Mouse (Mus musculus): Measurements from ENCODE around the gene Bmp10. TPM values are rescaled to one million over a fixed set of nuclear protein-coding genes. Genes with fewer than 3 reads are reported as not detected.
A peak's percentile ranks its signal among the peaks of the same experiment; 100 is the strongest.

The Bmp10 gene
- polyA plus RNA-seq (2015; fragmentation: Nextera tagmentation; extraction: Ambion mirVana), result not detected in 2 replicates

- no peak within 1 kb of the TSS for H3K9ac ChIP-seq (ENCODE audit: low read depth, low read length)
- TF ChIP-seq CTCF (IDR thresholded peaks at IDR 0.05; ENCODE audit: low read depth), result no peak
- H3K27me3 ChIP-seq (replicated peaks; ENCODE audit: control insufficient read depth, insufficient read depth, low read length), result no peaks in the 10 kb centered on the region
- no peak for ATAC-seq
- no peak within 1 kb of the TSS for H3K27ac ChIP-seq (ENCODE audit: low read depth, low read length)
- H3K36me3 ChIP-seq (ENCODE audit: control insufficient read depth, insufficient read depth), result no peaks in the 10 kb centered on the region
- WGBS, result 53% methylated on average over 7 of the region's 7 CpGs
- no peaks in the 10 kb centered on the region for H3K9me3 ChIP-seq (ENCODE audit: control insufficient read depth)
- no peaks in the 10 kb centered on the region for H3K4me1 ChIP-seq (replicated peaks; ENCODE audit: control insufficient read depth, insufficient read depth, low read length)
- H3K4me2 ChIP-seq (replicated peaks; ENCODE audit: low read depth), result no peak within 1 kb of the TSS
- H3K4me3 ChIP-seq (ENCODE audit: low read depth, low read length), result no peak within 1 kb of the TSS
Observed at GRCm38 (mm10) chr6:87428487-87429044, at the start of gene Bmp10. Gene Bmp10, plus strand, starts transcription at chr6:87428994.

GRCm38 (mm10) chr6:87383926-87384691 is 44.7 kb upstream of the Bmp10 start:
- H3K4me2 ChIP-seq (replicated peaks; ENCODE audit: low read depth), result peak overlapping the region; percentile 56
- no peak overlapping the region for H3K27ac ChIP-seq (ENCODE audit: low read depth, low read length)
- no peak for ATAC-seq
- H3K9ac ChIP-seq (ENCODE audit: low read depth, low read length), result peak overlapping the region; percentile 40; the same call in 1 of the 2 replicates
- TF ChIP-seq CTCF (IDR thresholded peaks at IDR 0.05; ENCODE audit: low read depth), result peak; percentile 69
- no peaks in the 10 kb centered on the region for H3K36me3 ChIP-seq (ENCODE audit: control insufficient read depth, insufficient read depth)
- H3K4me1 ChIP-seq (replicated peaks; ENCODE audit: control insufficient read depth, insufficient read depth, low read length), result no peaks in the 10 kb centered on the region; the same call in 1 of the 2 replicates
- H3K27me3 ChIP-seq (replicated peaks; ENCODE audit: control insufficient read depth, insufficient read depth, low read length), result peaks cover 10% of the 10 kb centered on the region; the same call in 1 of the 2 replicates
- peak overlapping the region; percentile 17; the same call in 1 of the 2 replicates for H3K4me3 ChIP-seq (ENCODE audit: low read depth, low read length)
- WGBS, result 13% methylated on average over 24 of the region's 24 CpGs
- H3K9me3 ChIP-seq (ENCODE audit: control insufficient read depth), result no peaks in the 10 kb centered on the region

- no peaks in the 10 kb centered on the region for H3K36me3 ChIP-seq (ENCODE audit: control insufficient read depth, insufficient read depth)
- no peaks in the 10 kb centered on the region; the same call in 1 of the 2 replicates for H3K4me1 ChIP-seq (replicated peaks; ENCODE audit: control insufficient read depth, insufficient read depth, low read length)
- H3K9me3 ChIP-seq (ENCODE audit: control insufficient read depth), result no peaks in the 10 kb centered on the region
- no peak for ATAC-seq
- 0 out of 2 replicates have a peak overlapping the region, but pooled peaks have one; percentile 17 for H3K4me3 ChIP-seq (ENCODE audit: low read depth, low read length)
- peaks cover 10% of the 10 kb centered on the region; the same call in 1 of the 2 replicates for H3K27me3 ChIP-seq (replicated peaks; ENCODE audit: control insufficient read depth, insufficient read depth, low read length)
- H3K4me2 ChIP-seq (replicated peaks; ENCODE audit: low read depth), result peak overlapping the region; percentile 56
- no peak overlapping the region for H3K27ac ChIP-seq (ENCODE audit: low read depth, low read length)
- TF ChIP-seq CTCF (IDR thresholded peaks at IDR 0.05; ENCODE audit: low read depth), result no peak
- WGBS, result 54% methylated on average over 6 of the region's 6 CpGs
- H3K9ac ChIP-seq (ENCODE audit: low read depth, low read length), result no peak overlapping the region
Observed at GRCm38 (mm10) chr6:87384761-87385160, 44.0 kb upstream of the Bmp10 start.

- 10% methylated on average over 7 of the region's 7 CpGs for WGBS
- Histone ChIP-seq H3K27ac (ENCODE audit: low read depth, low read length) (no peak overlapping the region), H3K4me1 (replicated peaks; ENCODE audit: control insufficient read depth, insufficient read depth, low read length) (no peaks in the 10 kb centered on the region; the same call in 1 of the 2 replicates), H3K9me3 (ENCODE audit: control insufficient read depth) (no peaks in the 10 kb centered on the region), H3K27me3 (replicated peaks; ENCODE audit: control insufficient read depth, insufficient read depth, low read length) (peaks cover 5% of the 10 kb centered on the region; the same call in 1 of the 2 replicates), H3K36me3 (ENCODE audit: control insufficient read depth, insufficient read depth) (no peaks in the 10 kb centered on the region), H3K4me2 (replicated peaks; ENCODE audit: low read depth) (no peak overlapping the region), H3K4me3 (ENCODE audit: low read depth, low read length) (no peak overlapping the region), H3K9ac (ENCODE audit: low read depth, low read length) (no peak overlapping the region)
- no peak for ATAC-seq
- peak; percentile 93 for TF ChIP-seq CTCF (IDR thresholded peaks at IDR 0.05; ENCODE audit: low read depth)
Observed at GRCm38 (mm10) chr6:87386203-87386602, 42.6 kb upstream of the Bmp10 start.

GRCm38 (mm10) chr6:87386681-87387080 is 42.1 kb upstream of the Bmp10 start:
- H3K27me3 ChIP-seq (replicated peaks; ENCODE audit: control insufficient read depth, insufficient read depth, low read length), result peaks cover 5% of the 10 kb centered on the region; the same call in 1 of the 2 replicates

GRCm38 (mm10) chr6:87388877-87389276 is 39.9 kb upstream of the Bmp10 start, which contains the start of gene Gkn3:
Gene Gkn3, minus strand, starts transcription at chr6:87388935.
- Histone ChIP-seq H3K4me3 (ENCODE audit: low read depth, low read length) (no peak within 1 kb of the TSS), H3K9ac (ENCODE audit: low read depth, low read length) (no peak within 1 kb of the TSS), H3K27ac (ENCODE audit: low read depth, low read length) (no peak within 1 kb of the TSS), H3K9me3 (ENCODE audit: control insufficient read depth) (no peaks in the 10 kb centered on the region), H3K4me1 (replicated peaks; ENCODE audit: control insufficient read depth, insufficient read depth, low read length) (no peaks in the 10 kb centered on the region; the same call in none of the 2 replicates), H3K4me2 (replicated peaks; ENCODE audit: low read depth) (no peak within 1 kb of the TSS), H3K36me3 (ENCODE audit: control insufficient read depth, insufficient read depth) (no peaks in the 10 kb centered on the region), H3K27me3 (replicated peaks; ENCODE audit: control insufficient read depth, insufficient read depth, low read length) (no peaks in the 10 kb centered on the region)
- whole genome bisulfite sequencing, result 27% methylated on average over 7 of the region's 7 CpGs
- peak; percentile 37; the same call in 1 of the 2 replicates for ATAC-seq
- no peak for TF ChIP-seq CTCF (IDR thresholded peaks at IDR 0.05; ENCODE audit: low read depth)

More at GRCm38 (mm10) chr6:87386681-87387080, 42.1 kb upstream of the Bmp10 start:
- Histone ChIP-seq H3K36me3 (ENCODE audit: control insufficient read depth, insufficient read depth) (no peaks in the 10 kb centered on the region), H3K4me2 (replicated peaks; ENCODE audit: low read depth) (no peak overlapping the region), H3K9ac (ENCODE audit: low read depth, low read length) (no peak overlapping the region), H3K27ac (ENCODE audit: low read depth, low read length) (no peak overlapping the region), H3K9me3 (ENCODE audit: control insufficient read depth) (no peaks in the 10 kb centered on the region), H3K4me1 (replicated peaks; ENCODE audit: control insufficient read depth, insufficient read depth, low read length) (no peaks in the 10 kb centered on the region; the same call in 1 of the 2 replicates), H3K4me3 (ENCODE audit: low read depth, low read length) (no peak overlapping the region)
- TF ChIP-seq CTCF (IDR thresholded peaks at IDR 0.05; ENCODE audit: low read depth), result no peak
- no peak for ATAC-seq
- WGBS, result 82% methylated on average over 10 of the region's 10 CpGs

Data from intestine, postnatal 0 days (tissue).